Mouse (Mus musculus) forebrain, embryonic 16.5 days (tissue): ENCODE measurements around the gene Nab2. TPM values are rescaled to one million over a fixed set of nuclear protein-coding genes. Genes with fewer than 3 reads are reported as not detected.
A peak's percentile ranks its signal among the peaks of the same experiment; 100 is the strongest.

Source experiments
- ATAC-seq: fragments of 200-750 bp; cut with Nextera tagmentation; 2 replicates; pipeline ENCODE4 v1.8.0; 2017; ENCODE audit warnings: mild to moderate bottlenecking, moderate library complexity
- H3K27ac ChIP-seq: fragments of 300-500 bp; sonication (generic); 2 replicates; pipeline ENCODE4 v1.5.1; 2014; ENCODE audit warnings: low read length, control low read depth
- H3K27me3 ChIP-seq: fragments of 300-500 bp; sonication (generic); replicated peaks from 2 replicates; pipeline ENCODE4 v1.6.1; 2014; ENCODE audit warnings: low read length; ENCODE audit not compliant: control insufficient read depth, insufficient read depth
- H3K36me3 ChIP-seq: fragments of 300-500 bp; sonication (generic); 2 replicates; pipeline ENCODE4 v1.6.1; 2014; ENCODE audit not compliant: control insufficient read depth, insufficient read depth
- H3K4me1 ChIP-seq: fragments of 300-500 bp; sonication (generic); replicated peaks from 2 replicates; pipeline ENCODE4 v1.6.1; 2014; ENCODE audit warnings: low read length; ENCODE audit not compliant: control insufficient read depth, insufficient read depth
- H3K4me2 ChIP-seq: fragments of 300-500 bp; sonication (generic); 2 replicates; pipeline ENCODE4 v1.6.1; 2014; ENCODE audit warnings: mild to moderate bottlenecking, low read length, control low read depth
- H3K4me3 ChIP-seq: fragments of 300-500 bp; sonication (generic); replicated peaks from 2 replicates; pipeline ENCODE4 v1.5.1; 2014; ENCODE audit warnings: mild to moderate bottlenecking, low read length, control low read depth
- H3K9ac ChIP-seq: fragments of 300-500 bp; sonication (generic); replicated peaks from 2 replicates; pipeline ENCODE4 v1.6.1; 2014; ENCODE audit warnings: low read depth, low read length, control low read depth
- H3K9me3 ChIP-seq: fragments of 300-500 bp; sonication (generic); 2 replicates; pipeline ENCODE4 v1.6.1; 2016; ENCODE audit warnings: low read length; ENCODE audit not compliant: control insufficient read depth
- WGBS: fragments of 180-500 bp; shearing (Covaris S2); extraction: QIAGEN DNeasy Blood & Tissue Kit; methylation state at CpG from one replicate; pipeline ENCODE4 v1.1.7; 2014; 5-methylcytosine and 5-hydroxymethylcytosine counted together
- polyA plus RNA-seq: library from polyadenylated mRNA; unstranded; fragments of >200 nt; fragmentation: Nextera tagmentation; extraction: Ambion mirVana; gene quantifications from 2 replicates; pipeline ENCODE4 v1.2.1, GENCODE M21; 2015

The Nab2 gene
- polyA plus RNA-seq, 1 experiment from 2014 or later: 3.9 TPM

DNA sequence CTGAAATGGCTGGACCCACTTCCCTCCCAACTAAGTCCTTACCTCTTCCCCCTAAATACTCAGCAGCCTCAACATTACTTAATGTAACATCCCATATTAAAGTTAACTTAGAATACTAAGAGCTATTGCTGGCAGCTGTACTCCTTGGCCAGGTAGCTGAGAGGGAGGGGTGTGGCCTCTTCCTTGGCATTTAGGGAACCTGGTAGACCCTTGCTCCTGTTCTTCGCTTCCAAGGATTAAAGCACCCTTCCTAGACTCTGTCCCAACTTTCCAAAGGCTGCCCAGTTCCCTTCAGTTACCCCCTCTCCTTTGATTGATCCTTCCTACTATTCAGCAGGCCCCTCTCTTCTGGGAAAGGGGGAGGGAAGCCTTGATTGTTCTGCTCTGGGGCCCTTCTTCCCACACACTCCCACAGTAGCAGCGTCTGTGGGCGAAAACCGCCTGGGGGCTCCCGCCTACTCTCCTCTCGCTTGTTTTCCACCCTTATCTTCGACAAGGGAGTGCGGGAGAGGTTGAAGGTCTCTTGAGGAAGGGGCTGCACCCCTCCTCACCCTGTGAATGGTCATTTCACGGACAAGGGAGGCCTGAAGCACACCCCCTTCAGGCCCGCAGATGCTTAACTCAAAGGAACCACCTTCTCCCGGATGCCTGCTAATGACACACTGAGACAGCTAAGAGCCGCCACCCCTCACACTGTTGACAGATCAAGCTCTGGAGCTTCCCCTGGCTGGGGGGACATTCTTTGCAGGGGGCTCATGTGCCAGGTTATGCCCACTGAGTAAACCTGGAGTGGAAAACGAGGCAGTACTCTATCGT lies 2.8 kb downstream of the Nab2 start:
- Histone ChIP-seq H3K9me3 (no peaks in the 10 kb centered on the region), H3K4me3 (peak overlapping the region; percentile 56), H3K27ac (no peak overlapping the region), H3K4me2 (peak overlapping the region; percentile 83), H3K4me1 (peaks cover 42% of the 10 kb centered on the region), H3K9ac (peak overlapping the region; percentile 62), H3K27me3 (peaks cover 43% of the 10 kb centered on the region), H3K36me3 (no peaks in the 10 kb centered on the region)
- WGBS: 6% methylated on average over 14 of the region's 14 CpGs
- no peak for ATAC-seq

DNA sequence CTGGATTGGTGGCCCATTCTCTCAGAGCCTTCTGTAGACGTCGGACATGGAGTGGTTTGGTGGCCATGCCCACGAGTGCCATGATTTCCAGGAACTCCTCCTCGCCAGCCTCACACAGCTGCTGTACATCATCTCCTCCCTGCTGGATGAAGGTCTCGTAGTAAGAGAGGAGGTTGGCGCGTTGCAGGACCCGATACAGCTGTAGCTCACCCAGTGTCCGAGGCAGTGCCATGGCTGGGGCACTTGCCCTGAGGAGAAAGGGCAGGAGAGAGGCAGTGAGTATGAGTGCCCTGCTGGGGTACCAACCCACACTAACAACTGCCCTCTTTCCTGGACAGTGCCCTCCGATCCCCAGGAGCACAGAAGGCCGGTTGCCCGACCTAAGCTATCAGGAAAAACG lies 3.5 kb downstream of the Nab2 start:
- H3K27ac ChIP-seq: no peak overlapping the region
- no peaks in the 10 kb centered on the region for H3K36me3 ChIP-seq
- no peak overlapping the region for H3K4me2 ChIP-seq
- no peak overlapping the region for H3K9ac ChIP-seq
- no peak overlapping the region for H3K4me3 ChIP-seq
- H3K27me3 ChIP-seq: peaks cover 43% of the 10 kb centered on the region
- H3K4me1 ChIP-seq: peaks cover 42% of the 10 kb centered on the region
- no peak for ATAC-seq
- H3K9me3 ChIP-seq: no peaks in the 10 kb centered on the region
- 22% methylated on average over 13 of the region's 13 CpGs for WGBS

DNA sequence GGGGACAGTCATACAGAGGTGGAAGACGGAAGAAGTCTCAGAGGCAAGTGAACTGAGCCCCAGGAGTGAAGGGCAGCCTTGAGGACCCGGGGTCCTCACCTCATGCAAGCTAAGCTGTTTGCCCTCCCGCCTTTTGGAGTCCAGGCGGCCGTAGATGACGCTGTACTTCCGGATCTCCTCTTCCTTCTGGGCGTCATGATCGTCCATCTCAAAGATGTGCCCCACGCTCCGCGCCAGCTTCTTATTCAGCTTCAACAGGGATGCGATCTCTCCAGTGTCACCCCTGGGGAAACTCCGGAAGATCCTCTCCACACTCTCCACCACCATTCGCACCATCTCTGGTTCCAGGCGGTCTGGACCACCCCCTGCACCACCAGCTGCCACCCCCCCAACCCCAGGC lies 4.2 kb downstream of the Nab2 start:
- Histone ChIP-seq H3K9me3 (no peaks in the 10 kb centered on the region), H3K4me1 (peaks cover 40% of the 10 kb centered on the region), H3K27me3 (peaks cover 43% of the 10 kb centered on the region), H3K36me3 (no peaks in the 10 kb centered on the region), H3K4me2 (no peak overlapping the region), H3K9ac (no peak overlapping the region), H3K4me3 (no peak overlapping the region), H3K27ac (no peak overlapping the region)
- no peak for ATAC-seq
- 24% methylated on average over 16 of the region's 16 CpGs for WGBS

DNA sequence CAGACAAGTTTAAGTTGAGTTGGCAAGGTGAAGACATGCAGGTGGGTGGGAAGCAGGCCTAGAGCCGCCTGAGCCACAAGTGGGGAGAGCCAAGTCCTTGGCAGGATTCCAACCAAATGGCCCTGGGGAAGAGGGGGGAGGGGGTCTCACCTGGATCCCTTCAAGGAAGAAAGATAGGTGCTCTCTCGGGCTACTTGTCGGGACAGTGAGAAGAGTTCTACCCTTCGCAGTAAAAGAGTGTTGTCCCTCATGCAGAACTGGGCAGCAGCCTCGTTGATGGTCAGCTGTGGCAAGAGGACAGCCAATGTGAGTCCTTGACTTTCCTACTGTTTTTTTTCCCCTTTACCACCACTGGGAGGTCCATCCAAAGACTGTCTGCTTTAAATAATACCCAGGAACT lies 4.8 kb downstream of the Nab2 start:
- Histone ChIP-seq H3K27ac (no peak overlapping the region), H3K4me1 (peaks cover 34% of the 10 kb centered on the region), H3K9ac (no peak overlapping the region), H3K9me3 (no peaks in the 10 kb centered on the region), H3K4me2 (no peak overlapping the region), H3K4me3 (no peak overlapping the region), H3K36me3 (no peaks in the 10 kb centered on the region), H3K27me3 (peaks cover 43% of the 10 kb centered on the region)
- 24% methylated on average over 5 of the region's 5 CpGs for WGBS
- ATAC-seq: no peak

DNA sequence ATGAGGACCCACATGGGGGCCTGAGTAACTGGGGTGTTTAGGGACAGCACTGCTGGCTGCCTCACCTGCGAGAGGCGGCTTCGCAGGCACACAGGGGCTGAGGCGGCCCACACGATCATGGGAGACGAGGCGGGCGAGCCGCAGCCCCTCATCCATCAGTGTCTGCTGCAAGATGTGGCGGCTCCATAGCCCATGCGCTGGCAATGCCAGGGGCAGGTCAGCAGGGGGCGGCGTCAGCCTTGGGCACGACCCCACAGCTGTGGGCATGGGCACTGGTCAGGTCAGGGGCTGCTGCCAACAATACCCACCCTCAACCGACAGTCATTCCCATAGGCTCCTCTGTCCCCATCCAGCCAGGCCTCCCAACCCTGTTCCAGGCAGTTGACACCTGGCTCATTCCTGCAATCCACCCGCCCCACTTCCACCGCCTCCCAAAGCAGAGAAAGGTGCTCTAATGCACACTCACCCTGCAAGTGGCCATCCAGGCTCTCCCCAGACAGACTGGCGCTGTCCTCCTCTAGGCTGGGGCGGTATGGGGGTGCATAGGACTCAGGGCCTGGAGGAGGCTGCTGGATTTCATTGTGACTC lies 5.6 kb downstream of the Nab2 start:
- ATAC-seq: no peak
- Histone ChIP-seq H3K27me3 (peaks cover 43% of the 10 kb centered on the region), H3K9ac (no peak overlapping the region), H3K4me2 (peak overlapping the region; percentile 6; the same call in 1 of the 2 replicates), H3K9me3 (no peaks in the 10 kb centered on the region), H3K36me3 (no peaks in the 10 kb centered on the region), H3K27ac (no peak overlapping the region), H3K4me3 (no peak overlapping the region), H3K4me1 (peaks cover 28% of the 10 kb centered on the region)
- WGBS: 21% methylated on average over 19 of the region's 19 CpGs

DNA sequence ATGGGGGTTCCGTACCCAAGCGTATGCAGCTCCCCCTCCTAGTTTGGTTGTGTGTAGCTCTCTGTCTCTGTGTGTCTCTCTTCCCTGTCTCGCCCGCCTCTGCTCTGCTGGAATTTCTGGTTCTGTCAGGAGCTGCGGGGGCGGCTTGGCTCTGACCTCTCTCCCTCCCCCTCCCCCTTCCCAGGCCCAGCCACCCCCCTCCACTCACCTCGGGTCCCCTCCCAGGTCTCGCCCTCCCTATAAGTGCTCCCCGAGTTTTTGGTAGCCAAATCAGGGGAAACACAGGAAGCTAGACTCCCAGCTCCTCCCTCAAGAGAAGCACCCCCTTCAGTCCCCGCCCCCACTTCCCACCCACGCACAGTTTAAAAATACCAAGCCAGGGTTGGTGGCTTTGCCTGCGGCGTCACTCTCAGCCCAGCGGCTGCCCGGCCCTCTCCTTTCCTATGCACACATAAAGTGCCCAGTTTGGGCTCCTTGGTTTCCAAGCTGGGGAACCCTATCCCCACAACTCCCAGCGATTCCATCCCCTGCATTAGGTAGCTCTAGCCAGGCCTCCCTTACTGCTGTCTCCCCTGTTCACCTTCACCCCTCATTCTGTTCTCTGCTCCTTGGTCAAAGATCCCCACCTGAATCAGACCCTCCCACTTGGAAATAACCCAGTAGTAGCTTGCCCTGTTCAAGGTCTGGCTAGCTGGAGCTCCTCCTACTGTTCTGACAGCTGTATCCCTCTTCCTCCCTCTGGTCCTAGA lies 6.3 kb downstream of the Nab2 start:
- Histone ChIP-seq H3K9me3 (no peaks in the 10 kb centered on the region), H3K4me1 (peaks cover 22% of the 10 kb centered on the region), H3K36me3 (no peaks in the 10 kb centered on the region), H3K27me3 (peaks cover 41% of the 10 kb centered on the region), H3K4me3 (no peak overlapping the region), H3K9ac (no peak overlapping the region), H3K27ac (no peak overlapping the region), H3K4me2 (peak overlapping the region; percentile 31)
- 12% methylated on average over 16 of the region's 16 CpGs for WGBS
- peak; percentile 12; the same call in 1 of the 2 replicates for ATAC-seq

DNA sequence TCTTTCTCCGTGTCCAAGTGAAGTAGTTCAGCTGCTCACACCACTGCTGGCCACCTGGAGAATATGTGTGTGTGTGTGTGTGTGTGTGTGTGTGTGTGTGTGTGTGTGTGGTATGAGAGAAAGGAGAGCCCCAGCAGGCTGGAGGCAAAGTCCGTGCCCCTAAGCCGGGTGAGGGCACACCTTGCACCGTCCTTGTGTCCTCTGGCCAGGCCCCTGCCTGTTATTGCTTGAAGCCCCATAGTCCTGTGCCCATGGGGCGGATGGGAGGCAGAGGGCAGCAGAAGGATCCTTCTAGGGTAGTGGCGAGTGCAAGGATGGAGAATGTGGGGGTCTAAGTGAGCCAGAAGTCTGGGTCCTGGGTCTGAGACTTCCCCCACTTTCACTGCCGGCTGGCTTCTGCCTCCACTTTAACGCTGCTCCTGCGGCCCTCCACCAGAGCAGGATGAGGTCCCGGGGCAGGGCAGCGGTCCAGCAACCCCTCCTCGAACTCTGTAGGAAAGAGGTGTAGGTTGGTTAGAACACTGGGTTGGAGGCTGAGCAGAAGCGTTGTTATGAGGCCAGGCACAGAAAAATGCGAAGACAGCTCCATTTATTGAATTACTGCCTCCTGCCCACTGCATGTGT lies 7.0 kb downstream of the Nab2 start:
- no peaks in the 10 kb centered on the region for H3K9me3 ChIP-seq
- no peaks in the 10 kb centered on the region for H3K36me3 ChIP-seq
- no peak overlapping the region for H3K27ac ChIP-seq
- H3K4me2 ChIP-seq: peak overlapping the region; percentile 31
- no peak overlapping the region for H3K9ac ChIP-seq
- 29% methylated on average over 14 of the region's 14 CpGs for WGBS
- peaks cover 18% of the 10 kb centered on the region for H3K4me1 ChIP-seq
- no peak overlapping the region for H3K4me3 ChIP-seq
- peaks cover 41% of the 10 kb centered on the region for H3K27me3 ChIP-seq
- ATAC-seq: no peak

DNA sequence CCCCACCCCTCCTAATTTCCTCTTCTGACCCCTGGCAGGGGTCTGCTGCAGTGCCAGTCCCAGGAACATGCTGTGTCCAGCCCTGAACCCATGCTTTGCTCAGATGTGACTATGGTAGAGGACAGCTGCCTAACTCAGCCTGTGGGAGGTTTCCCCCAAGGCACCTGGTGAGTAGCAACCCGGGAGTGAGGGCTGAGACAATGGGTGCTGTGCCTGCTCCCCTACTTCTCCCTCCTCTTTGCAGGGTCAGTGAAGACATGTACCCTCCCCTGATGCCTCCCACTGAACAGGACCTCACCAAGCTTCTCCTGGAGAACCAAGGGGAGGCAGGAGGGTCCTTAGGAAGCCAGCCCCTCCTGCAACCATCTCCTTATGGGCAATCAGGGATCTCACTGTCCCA lies 8.8 kb downstream of the Nab2 start:
- peaks cover 26% of the 10 kb centered on the region for H3K27me3 ChIP-seq
- H3K9ac ChIP-seq: no peak overlapping the region
- ATAC-seq: no peak
- peaks cover 10% of the 10 kb centered on the region for H3K4me1 ChIP-seq
- no peak overlapping the region for H3K4me3 ChIP-seq
- H3K36me3 ChIP-seq: no peaks in the 10 kb centered on the region
- H3K27ac ChIP-seq: no peak overlapping the region
- H3K4me2 ChIP-seq: no peak overlapping the region
- no peaks in the 10 kb centered on the region for H3K9me3 ChIP-seq
- 62% methylated on average over 1 of the region's 1 CpGs for WGBS

DNA sequence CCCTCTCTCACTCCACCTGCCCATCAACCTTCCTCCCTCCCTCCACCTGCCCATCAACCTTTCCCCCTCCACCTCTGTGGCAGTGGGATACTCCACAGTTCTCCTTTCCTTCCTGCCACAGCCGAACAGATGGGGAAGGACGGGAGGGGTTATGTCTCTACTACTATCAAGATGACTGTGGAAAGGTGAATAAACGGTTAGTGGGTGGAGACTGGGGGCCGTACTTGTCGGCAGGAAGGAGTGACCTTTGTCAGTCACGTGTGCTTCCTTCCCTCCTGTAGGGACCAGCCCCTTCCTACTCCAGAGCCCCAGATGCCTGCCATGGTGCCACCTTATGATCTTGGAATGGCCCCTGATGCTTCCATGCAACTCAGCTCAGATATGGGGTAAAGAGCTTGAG lies 10.3 kb downstream of the Nab2 start:
- Histone ChIP-seq H3K4me3 (no peak overlapping the region), H3K4me1 (peaks cover 10% of the 10 kb centered on the region), H3K36me3 (no peaks in the 10 kb centered on the region), H3K27me3 (peaks cover 12% of the 10 kb centered on the region), H3K4me2 (no peak overlapping the region), H3K9ac (no peak overlapping the region), H3K9me3 (no peaks in the 10 kb centered on the region), H3K27ac (no peak overlapping the region)
- ATAC-seq: no peak
- 21% methylated on average over 6 of the region's 6 CpGs for WGBS
